Mouse (Mus musculus) embryonic facial prominence, embryonic 12.5 days (tissue): ENCODE measurements at regions not wholly inside any gene's neighbourhood (a gene's known extent, or its start where the extent isn't known, plus 50 kb on each side); places are given as distances from the start of the nearest gene placed in this dataset.

Experiments used
- ATAC-seq: fragments of 200-750 bp; cut with Nextera tagmentation; 2 replicates; pipeline ENCODE4 v1.8.0; 2017; ENCODE audit not compliant: insufficient number of reproducible peaks, insufficient read depth, low FRiP score, low TSS enrichment
- H3K27ac ChIP-seq: fragments of 300-500 bp; sonication (generic); 2 replicates; pipeline ENCODE4 v1.5.1; 2016; ENCODE audit warnings: mild to moderate bottlenecking
- H3K27me3 ChIP-seq: fragments of 300-500 bp; sonication (generic); 2 replicates; pipeline ENCODE4 v1.6.1; 2016; ENCODE audit warnings: mild to moderate bottlenecking, moderate library complexity
- H3K36me3 ChIP-seq: fragments of 300-500 bp; sonication (generic); 2 replicates; pipeline ENCODE4 v1.6.1; 2016; ENCODE audit warnings: mild to moderate bottlenecking
- H3K4me1 ChIP-seq: fragments of 300-500 bp; sonication (generic); 2 replicates; pipeline ENCODE4 v1.6.1; 2016
- H3K4me2 ChIP-seq: fragments of 300-500 bp; sonication (generic); replicated peaks from 2 replicates; pipeline ENCODE4 v1.6.1; 2016; ENCODE audit warnings: mild to moderate bottlenecking, moderate library complexity
- H3K4me3 ChIP-seq: fragments of 300-500 bp; sonication (generic); 2 replicates; pipeline ENCODE4 v1.5.1; 2016; ENCODE audit warnings: mild to moderate bottlenecking
- H3K9ac ChIP-seq: fragments of 300-500 bp; sonication (generic); 2 replicates; pipeline ENCODE4 v1.6.1; 2016; ENCODE audit warnings: mild to moderate bottlenecking, moderate library complexity
- H3K9me3 ChIP-seq: fragments of 300-500 bp; sonication (generic); 2 replicates; pipeline ENCODE4 v1.6.1; 2016; ENCODE audit warnings: mild to moderate bottlenecking, moderate library complexity
- WGBS: fragments of 180-500 bp; shearing (Covaris S2); methylation state at CpG from one replicate; pipeline ENCODE4 v1.1.7; 2016; 5-methylcytosine and 5-hydroxymethylcytosine counted together

- 48% methylated on average over 2 of the region's 2 CpGs for WGBS
- ATAC-seq = no peak
Measured at GRCm38 (mm10) chr10:37422612-37423011, 283.9 kb upstream of the Marcks start.

DNA sequence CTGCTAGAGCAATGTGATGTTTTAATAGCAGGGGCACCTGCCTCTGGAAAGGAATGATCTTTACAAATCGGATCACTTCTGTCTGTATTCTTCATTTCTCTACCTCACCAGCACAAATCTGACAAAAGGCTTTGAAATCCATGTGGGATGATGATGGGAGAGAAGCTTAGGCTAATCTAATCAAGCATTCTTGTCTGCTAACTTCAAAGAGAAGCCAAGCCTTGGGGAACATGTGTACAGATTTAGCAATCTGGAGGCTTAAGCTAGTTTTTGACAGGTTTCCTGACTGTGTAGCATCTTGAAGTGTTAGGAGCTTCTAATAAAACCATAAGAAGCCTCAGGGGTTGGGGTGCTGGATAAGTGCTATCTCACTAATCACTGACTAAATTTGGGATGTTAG is 277.6 kb upstream of the Marcks start:
- Histone ChIP-seq H3K4me1 (no peaks in the 10 kb centered on the region), H3K36me3 (no peaks in the 10 kb centered on the region), H3K9me3 (no peaks in the 10 kb centered on the region), H3K9ac (no peak overlapping the region), H3K27ac (no peak overlapping the region), H3K4me2 (no peak overlapping the region), H3K27me3 (no peaks in the 10 kb centered on the region), H3K4me3 (no peak overlapping the region)
- no peak for ATAC-seq
- 72% methylated on average over 1 of the region's 1 CpGs for WGBS

More at GRCm38 (mm10) chr10:37422612-37423011, 283.9 kb upstream of the Marcks start:
- Histone ChIP-seq H3K9me3 (no peaks in the 10 kb centered on the region), H3K4me3 (no peak overlapping the region), H3K27me3 (no peaks in the 10 kb centered on the region), H3K4me2 (no peak overlapping the region), H3K36me3 (no peaks in the 10 kb centered on the region), H3K27ac (no peak overlapping the region), H3K9ac (no peak overlapping the region), H3K4me1 (0 out of 2 replicates have a peak, but pooled peaks cover 3% of the 10 kb centered on the region)

- 79% methylated on average over 1 of the region's 1 CpGs for WGBS
- no peak overlapping the region for H3K9ac ChIP-seq
Measured at GRCm38 (mm10) chr10:37412401-37412800, 273.7 kb upstream of the Marcks start.

GRCm38 (mm10) chr10:37409749-37410148 is 271.0 kb upstream of the Marcks start:
- H3K4me3 ChIP-seq = no peak overlapping the region
- H3K4me1 ChIP-seq = no peaks in the 10 kb centered on the region
- no peak for ATAC-seq
- WGBS = 18% methylated on average over 1 of the region's 1 CpGs
- H3K4me2 ChIP-seq = no peak overlapping the region
- H3K27ac ChIP-seq = no peak overlapping the region
- H3K27me3 ChIP-seq = no peaks in the 10 kb centered on the region
- H3K36me3 ChIP-seq = no peaks in the 10 kb centered on the region
- no peaks in the 10 kb centered on the region for H3K9me3 ChIP-seq
- H3K9ac ChIP-seq = no peak overlapping the region

More at GRCm38 (mm10) chr10:37412401-37412800, 273.7 kb upstream of the Marcks start:
- H3K4me3 ChIP-seq = no peak overlapping the region
- ATAC-seq = no peak
- no peaks in the 10 kb centered on the region for H3K9me3 ChIP-seq
- no peak overlapping the region for H3K4me2 ChIP-seq
- H3K4me1 ChIP-seq = no peaks in the 10 kb centered on the region
- H3K36me3 ChIP-seq = no peaks in the 10 kb centered on the region
- no peaks in the 10 kb centered on the region for H3K27me3 ChIP-seq
- no peak overlapping the region for H3K27ac ChIP-seq

DNA sequence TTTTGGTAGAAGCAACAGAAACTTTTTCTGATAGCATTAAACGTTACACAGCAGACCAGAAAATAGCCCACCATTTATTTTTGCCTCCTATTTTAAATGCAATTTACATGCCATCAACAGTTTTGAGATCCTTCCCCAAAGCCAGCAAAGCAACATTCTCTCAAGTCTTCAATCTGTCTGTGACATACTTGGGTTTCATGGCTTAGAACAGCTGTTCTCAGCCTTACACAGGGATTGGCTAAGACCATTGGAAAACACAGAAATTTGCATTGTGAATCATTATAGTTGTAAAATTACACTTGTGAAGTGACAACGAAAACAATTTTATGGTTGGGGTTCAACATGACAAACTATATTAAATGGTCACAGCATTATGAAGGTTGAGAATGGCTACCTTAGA is 268.8 kb upstream of the Marcks start:
- 78% methylated on average over 2 of the region's 2 CpGs for WGBS
- no peaks in the 10 kb centered on the region for H3K4me1 ChIP-seq
- H3K4me2 ChIP-seq = no peak overlapping the region
- no peak overlapping the region for H3K27ac ChIP-seq
- no peak overlapping the region for H3K4me3 ChIP-seq
- no peaks in the 10 kb centered on the region for H3K27me3 ChIP-seq
- ATAC-seq = no peak
- no peaks in the 10 kb centered on the region for H3K36me3 ChIP-seq
- H3K9me3 ChIP-seq = no peaks in the 10 kb centered on the region
- H3K9ac ChIP-seq = no peak overlapping the region

DNA sequence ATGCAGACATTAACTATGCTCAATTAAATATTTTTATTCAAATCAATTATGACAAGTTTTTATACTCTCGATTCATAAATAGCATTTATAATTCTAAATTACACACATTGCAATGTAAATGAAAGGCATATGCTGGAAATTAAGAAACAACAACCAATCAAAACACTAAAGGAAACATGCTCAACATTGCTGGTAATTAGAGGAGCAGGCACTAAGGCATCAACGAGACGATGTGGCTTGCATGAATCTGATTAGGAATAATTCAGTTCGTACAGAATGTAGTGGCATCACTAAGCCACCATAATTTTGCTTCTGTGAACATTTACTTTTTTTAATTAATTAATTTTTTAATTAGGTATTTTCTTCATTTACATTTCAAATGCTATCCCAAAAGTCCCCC is 266.2 kb upstream of the Marcks start:
- no peak for ATAC-seq
- no peak overlapping the region for H3K27ac ChIP-seq
- 71% methylated on average over 4 of the region's 4 CpGs for WGBS
- H3K9ac ChIP-seq = no peak overlapping the region
- peaks cover 12% of the 10 kb centered on the region for H3K4me1 ChIP-seq
- no peaks in the 10 kb centered on the region for H3K9me3 ChIP-seq
- no peak overlapping the region for H3K4me3 ChIP-seq
- H3K27me3 ChIP-seq = no peaks in the 10 kb centered on the region
- no peak overlapping the region for H3K4me2 ChIP-seq
- H3K36me3 ChIP-seq = no peaks in the 10 kb centered on the region

DNA sequence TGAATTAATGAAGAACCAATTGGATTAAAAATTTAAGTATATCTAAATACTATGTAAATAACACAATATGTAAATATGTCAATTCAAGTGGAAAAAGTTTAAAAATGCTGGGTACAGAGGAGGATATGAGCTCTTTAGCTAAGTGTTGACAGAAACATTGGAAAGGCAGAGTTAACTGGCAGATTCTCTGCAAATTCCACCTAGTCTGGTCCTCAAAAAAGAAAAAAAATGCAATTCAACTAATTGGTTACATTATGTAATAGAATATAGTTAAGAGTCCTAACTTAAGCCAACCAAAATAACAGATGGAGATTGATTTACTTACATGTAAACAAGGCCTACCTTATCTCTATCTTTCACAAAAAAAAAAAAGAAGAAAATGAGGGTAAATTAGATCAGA is 265.7 kb upstream of the Marcks start:
- no peak for ATAC-seq
- H3K27ac ChIP-seq = no peak overlapping the region
- H3K4me3 ChIP-seq = no peak overlapping the region
- no peaks in the 10 kb centered on the region for H3K36me3 ChIP-seq
- H3K27me3 ChIP-seq = no peaks in the 10 kb centered on the region
- no peaks in the 10 kb centered on the region for H3K9me3 ChIP-seq
- no peak overlapping the region for H3K9ac ChIP-seq
- H3K4me1 ChIP-seq = peaks cover 12% of the 10 kb centered on the region
- no peak overlapping the region for H3K4me2 ChIP-seq

- no peak overlapping the region for H3K4me3 ChIP-seq
- ATAC-seq = no peak
Measured at GRCm38 (mm10) chr10:37402376-37402775, 263.7 kb upstream of the Marcks start.

GRCm38 (mm10) chr10:37400991-37401390 is 262.3 kb upstream of the Marcks start:
- H3K27me3 ChIP-seq = no peaks in the 10 kb centered on the region
- peaks cover 21% of the 10 kb centered on the region for H3K4me1 ChIP-seq
- no peak overlapping the region for H3K9ac ChIP-seq
- no peaks in the 10 kb centered on the region for H3K36me3 ChIP-seq
- no peaks in the 10 kb centered on the region for H3K9me3 ChIP-seq
- ATAC-seq = no peak
- 26% methylated on average over 1 of the region's 1 CpGs for WGBS
- no peak overlapping the region for H3K27ac ChIP-seq
- no peak overlapping the region for H3K4me3 ChIP-seq
- H3K4me2 ChIP-seq = no peak overlapping the region

More at GRCm38 (mm10) chr10:37402376-37402775, 263.7 kb upstream of the Marcks start:
- no peak overlapping the region for H3K9ac ChIP-seq
- no peaks in the 10 kb centered on the region for H3K36me3 ChIP-seq
- no peaks in the 10 kb centered on the region for H3K9me3 ChIP-seq
- WGBS = 88% methylated on average over 1 of the region's 1 CpGs
- peaks cover 16% of the 10 kb centered on the region for H3K4me1 ChIP-seq
- H3K27me3 ChIP-seq = no peaks in the 10 kb centered on the region
- no peak overlapping the region for H3K4me2 ChIP-seq
- no peak overlapping the region for H3K27ac ChIP-seq

- peaks cover 21% of the 10 kb centered on the region for H3K4me1 ChIP-seq
- H3K36me3 ChIP-seq = no peaks in the 10 kb centered on the region
- no peaks in the 10 kb centered on the region for H3K9me3 ChIP-seq
- ATAC-seq = no peak
- WGBS = 6% methylated on average over 4 of the region's 4 CpGs
- H3K9ac ChIP-seq = no peak overlapping the region
- H3K27me3 ChIP-seq = no peaks in the 10 kb centered on the region
- H3K4me2 ChIP-seq = 0 out of 2 replicates have a peak overlapping the region, but pooled peaks have one; percentile 2
- no peak overlapping the region for H3K4me3 ChIP-seq
- H3K27ac ChIP-seq = no peak overlapping the region
Measured at GRCm38 (mm10) chr10:37400379-37400778, 261.7 kb upstream of the Marcks start.

DNA sequence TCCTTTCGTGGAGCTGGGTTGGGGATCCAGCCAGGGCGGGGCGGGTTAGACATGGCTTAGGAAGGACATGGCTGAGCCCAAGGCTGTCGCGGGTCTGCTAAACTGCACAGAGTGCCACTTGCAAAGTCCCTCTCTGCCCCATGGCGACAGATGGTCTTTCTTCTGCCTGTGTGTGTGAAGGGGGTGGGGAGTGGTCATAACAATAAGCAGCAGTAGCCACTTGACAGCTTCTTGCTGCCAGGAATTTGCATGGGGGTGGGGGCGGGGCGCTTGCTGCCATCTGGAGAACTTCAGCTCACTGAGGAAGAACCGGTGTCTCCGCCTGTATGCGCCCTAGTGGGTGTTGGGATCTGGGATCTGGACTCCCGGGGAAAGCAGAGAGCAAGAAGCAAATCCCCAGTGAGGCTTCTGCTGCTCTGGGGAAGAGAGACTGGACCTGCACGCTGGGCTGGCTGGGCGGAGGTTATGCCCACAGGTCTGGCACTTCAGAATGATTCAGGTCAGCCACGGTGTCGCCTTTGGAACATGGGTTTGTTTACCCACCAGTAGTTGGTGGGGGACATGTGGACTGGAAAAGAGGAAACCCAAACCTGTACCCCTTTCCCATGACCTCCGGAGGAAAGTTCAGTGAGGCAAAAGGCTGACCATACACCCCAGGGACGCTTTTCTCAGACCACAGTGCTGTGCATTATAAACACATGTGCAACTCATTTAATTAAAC is 258.7 kb upstream of the Marcks start:
- H3K36me3 ChIP-seq = no peaks in the 10 kb centered on the region
- no peaks in the 10 kb centered on the region for H3K27me3 ChIP-seq
- H3K9me3 ChIP-seq = no peaks in the 10 kb centered on the region
- peak overlapping the region; percentile 58 for H3K4me2 ChIP-seq
- peak overlapping the region; percentile 24 for H3K4me3 ChIP-seq
- peak overlapping the region; percentile 19; the same call in 1 of the 2 replicates for H3K9ac ChIP-seq
- H3K27ac ChIP-seq = peak overlapping the region; percentile 84
- WGBS = 2% methylated on average over 18 of the region's 18 CpGs
- peak; percentile 84 for ATAC-seq
- peaks cover 21% of the 10 kb centered on the region for H3K4me1 ChIP-seq

- no peaks in the 10 kb centered on the region for H3K36me3 ChIP-seq
- H3K4me2 ChIP-seq = no peak overlapping the region
- no peaks in the 10 kb centered on the region for H3K9me3 ChIP-seq
- ATAC-seq = no peak
- H3K9ac ChIP-seq = no peak overlapping the region
- H3K4me1 ChIP-seq = peaks cover 3% of the 10 kb centered on the region; the same call in 1 of the 2 replicates
- no peaks in the 10 kb centered on the region for H3K27me3 ChIP-seq
- 51% methylated on average over 3 of the region's 3 CpGs for WGBS
- H3K4me3 ChIP-seq = no peak overlapping the region
- H3K27ac ChIP-seq = no peak overlapping the region
Measured at GRCm38 (mm10) chr10:37390011-37390410, 251.3 kb upstream of the Marcks start.
